Mouse (Mus musculus): ENCODE measurements at regions not wholly inside any gene's neighbourhood (a gene's known extent, or its start where the extent isn't known, plus 50 kb on each side); places are given as distances from the start of the nearest gene placed in this dataset.

GRCm38 (mm10) chr3:143078310-143078709, 196.5 kb upstream of the Pkn2 start:
- DNase-seq (ENCODE audit: low read depth, low spot score): no peak

DNA sequence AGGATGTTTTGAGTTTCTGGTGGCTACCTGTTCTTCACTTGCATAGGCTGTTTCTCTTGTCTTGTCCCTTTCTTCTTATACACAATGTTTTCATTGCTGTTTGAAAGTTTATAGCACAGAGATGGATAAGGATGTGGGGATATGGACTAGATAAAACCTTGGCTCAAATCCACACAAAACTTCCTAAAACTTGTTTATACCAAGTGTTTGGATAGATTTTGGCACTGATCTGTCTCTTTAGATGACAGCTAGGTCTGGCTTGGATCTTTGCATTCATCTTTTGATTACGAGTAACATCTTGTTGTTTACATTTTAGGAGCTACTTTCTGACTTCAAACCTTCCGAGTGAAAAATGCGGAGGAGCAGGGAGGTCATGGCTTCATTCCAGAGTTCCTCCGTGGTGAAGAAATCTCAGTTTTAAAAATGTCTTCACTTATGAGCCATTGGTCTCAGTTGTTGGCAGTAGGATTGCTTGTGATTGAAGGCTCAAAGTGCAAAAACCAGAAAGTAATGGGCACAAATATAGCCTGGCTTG, 190.1 kb upstream of the Pkn2 start:
- no peak for DNase-seq (ENCODE audit: low read depth, low spot score)

GRCm38 (mm10) chr3:143054858-143055257, 173.1 kb upstream of the Pkn2 start:
- no peak for DNase-seq (ENCODE audit: low read depth, low spot score)

DNA sequence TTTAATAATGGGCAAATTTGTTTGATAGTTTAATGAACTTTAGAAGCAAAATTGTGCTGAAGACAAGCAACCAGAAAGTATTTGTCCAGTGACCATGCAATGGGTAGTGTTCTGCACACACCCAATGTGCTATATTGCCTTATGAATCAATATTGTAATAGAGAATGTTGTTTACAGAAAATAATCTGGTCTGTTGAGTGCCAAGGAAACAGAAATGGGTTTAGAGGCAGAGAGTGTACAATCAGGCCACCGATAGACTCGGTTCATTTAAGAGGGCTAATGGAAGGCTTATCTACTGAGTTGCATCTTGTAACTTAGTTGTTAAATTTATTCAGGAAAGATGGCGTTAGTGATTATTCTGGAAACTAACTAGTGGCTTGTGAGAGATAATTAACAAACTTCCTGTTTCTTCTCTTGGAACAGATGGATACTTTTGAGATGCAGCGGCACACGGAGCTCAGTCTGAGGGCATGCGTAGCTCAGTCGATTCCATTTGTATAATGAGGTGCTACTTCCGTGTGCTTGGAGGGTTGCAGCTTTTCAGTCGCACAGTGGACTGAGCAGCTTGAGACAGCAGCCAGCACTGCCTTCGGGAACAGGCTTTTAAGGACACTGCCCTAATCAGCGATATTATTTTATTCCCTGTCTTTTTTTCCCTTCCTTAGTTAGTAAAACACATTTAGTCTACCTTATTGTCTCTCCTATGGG, 171.6 kb upstream of the Pkn2 start:
- peak; percentile 18 for DNase-seq (ENCODE audit: low read depth, low spot score)

- DNase-seq (ENCODE audit: low read depth, low spot score): no peak
These were observed 158.9 kb upstream of the Pkn2 start for GRCm38 (mm10) chr3:143040666-143041065.

- no peak for DNase-seq (ENCODE audit: low read depth, low spot score)
These were observed 154.3 kb upstream of the Pkn2 start for GRCm38 (mm10) chr3:143036108-143036507.

- no peak for DNase-seq (ENCODE audit: low read depth, low spot score)
These were observed 152.8 kb upstream of the Pkn2 start for GRCm38 (mm10) chr3:143034588-143034987.

- no peak for DNase-seq (ENCODE audit: low read depth, low spot score)
These were observed 140.7 kb upstream of the Pkn2 start for GRCm38 (mm10) chr3:143022486-143022885.

- DNase-seq (ENCODE audit: low read depth, low spot score): no peak
These were observed 139.5 kb upstream of the Pkn2 start for GRCm38 (mm10) chr3:143021159-143021871.

GRCm38 (mm10) chr3:143017480-143017879, 135.7 kb upstream of the Pkn2 start:
- no peak for DNase-seq (ENCODE audit: low read depth, low spot score)

DNA sequence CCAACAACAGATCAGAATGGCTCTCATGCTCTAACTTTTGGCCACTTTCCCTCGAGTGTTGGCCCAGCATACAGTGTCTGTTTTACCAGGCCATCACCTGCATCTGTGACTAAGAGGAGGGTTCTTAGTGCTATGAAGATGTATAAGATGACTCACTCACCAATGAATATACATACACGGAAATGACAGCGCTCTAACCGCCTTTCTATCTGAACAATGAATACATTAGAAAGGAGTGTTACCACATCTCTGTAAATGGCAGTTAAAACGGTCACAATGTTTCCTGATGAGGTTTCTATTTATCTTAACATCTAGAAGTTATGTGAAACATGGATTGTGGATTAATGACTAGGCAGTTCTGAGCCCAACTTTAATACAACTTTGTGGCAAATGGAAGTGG, 135.0 kb upstream of the Pkn2 start:
- DNase-seq (ENCODE audit: low read depth, low spot score): peak; percentile 8

DNA sequence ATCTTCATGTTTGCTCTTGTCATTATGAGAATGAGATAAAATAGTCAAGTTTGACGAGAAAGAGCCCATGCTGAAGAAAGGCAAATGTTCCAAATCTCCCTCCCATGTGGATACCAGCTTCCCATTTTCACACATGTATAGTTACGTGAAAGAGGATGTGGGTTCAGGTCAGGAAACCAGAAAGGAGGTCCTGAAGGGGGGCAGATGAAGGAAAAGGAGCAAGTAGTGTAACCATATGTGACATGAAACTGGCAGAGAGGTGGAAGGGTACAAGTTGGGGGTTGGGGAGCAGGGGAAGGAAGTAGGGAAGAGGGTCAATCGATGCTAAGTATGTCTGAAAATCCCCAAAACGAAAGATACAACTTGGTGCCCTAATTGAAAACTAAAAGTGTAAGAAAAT, 132.6 kb upstream of the Pkn2 start:
- no peak for DNase-seq (ENCODE audit: low read depth, low spot score)

GRCm38 (mm10) chr3:143007047-143007446, 125.2 kb upstream of the Pkn2 start:
- DNase-seq (ENCODE audit: low read depth, low spot score): no peak

DNA sequence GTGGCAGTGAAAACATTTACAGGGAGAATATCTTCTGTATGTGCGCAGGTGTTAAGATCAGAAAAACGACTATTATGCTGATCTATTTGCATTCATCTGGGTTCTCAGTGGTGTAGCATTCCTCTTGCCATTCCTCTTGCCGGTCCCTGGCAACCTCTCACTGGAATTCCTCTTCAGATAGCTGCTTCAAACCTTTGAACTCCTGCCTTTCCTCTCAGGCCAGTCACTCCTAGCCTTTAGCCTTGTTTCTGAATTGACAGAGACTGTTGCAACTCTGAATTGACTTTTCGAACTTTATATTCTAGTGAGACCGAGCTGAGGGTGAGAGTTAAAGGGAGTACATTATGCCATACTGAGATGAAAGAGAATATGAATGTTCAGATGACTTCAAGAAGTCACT, 120.1 kb upstream of the Pkn2 start:
- no peak for DNase-seq (ENCODE audit: low read depth, low spot score)

GRCm38 (mm10) chr3:142995981-142996743, 114.4 kb upstream of the Pkn2 start:
- peak; percentile 14 for DNase-seq (ENCODE audit: low read depth, low spot score)

- no peak for DNase-seq (ENCODE audit: low read depth, low spot score)
These were observed 102.7 kb upstream of the Pkn2 start for GRCm38 (mm10) chr3:142984547-142984946.

- no peak for DNase-seq (ENCODE audit: low read depth, low spot score)
These were observed 99.4 kb upstream of the Pkn2 start for GRCm38 (mm10) chr3:142981221-142981620.

DNA sequence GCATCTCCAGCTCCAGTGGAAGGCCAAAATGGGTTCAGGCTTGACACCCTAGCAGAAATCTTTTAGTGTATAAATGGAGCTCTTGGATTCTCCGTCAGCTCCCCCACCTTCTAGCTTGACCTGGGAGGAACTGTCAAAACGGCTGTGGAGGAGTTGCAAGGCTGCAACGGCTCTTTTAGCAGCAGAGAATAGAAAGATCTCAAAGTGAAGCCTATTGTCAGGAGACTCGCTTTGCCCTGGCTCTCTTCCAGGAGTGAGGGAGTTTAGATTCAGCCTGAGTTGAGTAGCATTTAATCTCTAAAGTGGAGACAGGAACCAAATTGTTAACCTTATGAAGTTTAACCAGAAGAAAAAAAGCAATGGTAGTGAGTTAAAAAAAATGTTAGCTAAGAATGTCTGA, 97.4 kb upstream of the Pkn2 start:
- peak; percentile 66 for DNase-seq (ENCODE audit: low read depth, low spot score)

DNA sequence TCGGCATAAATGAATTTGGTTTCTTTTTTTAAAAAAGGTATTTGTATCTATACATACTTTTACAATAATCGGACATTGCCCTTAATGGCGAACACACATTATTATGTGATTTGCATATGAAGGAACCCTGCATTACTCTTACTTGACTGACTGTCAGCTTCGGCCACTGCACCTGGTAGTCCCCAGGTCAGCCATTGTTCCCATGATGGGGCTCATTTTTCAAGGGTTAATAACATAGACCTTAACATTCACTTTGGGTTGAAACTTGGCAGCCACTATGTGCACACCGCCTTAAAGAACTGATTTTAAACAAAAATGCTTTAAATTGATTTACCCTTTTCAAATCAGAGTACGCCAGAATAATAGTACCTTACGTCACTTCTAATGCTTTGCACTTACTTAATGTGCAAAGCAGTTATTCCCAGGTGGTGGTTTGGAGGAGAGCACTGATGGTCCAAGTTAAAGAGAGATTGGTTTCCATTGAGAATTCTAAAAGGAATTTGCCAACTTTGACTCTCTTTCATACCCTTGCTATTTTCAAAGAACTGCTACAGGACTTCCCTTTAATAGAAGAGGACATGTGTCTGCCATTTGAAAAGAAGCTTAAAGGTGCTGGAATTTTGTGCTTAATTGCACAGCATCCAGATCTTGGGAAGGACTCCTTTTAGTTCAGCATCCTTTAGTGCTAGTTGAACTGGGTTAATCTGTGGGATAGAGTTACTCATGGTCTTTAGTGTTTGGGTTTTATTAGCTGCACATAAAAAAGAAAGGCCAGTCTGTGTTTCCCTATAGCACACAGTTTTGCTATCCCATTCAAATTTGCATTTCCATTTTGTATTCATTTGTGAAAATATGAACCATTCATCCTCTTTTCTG, 95.0 kb upstream of the Pkn2 start:
- no peak for DNase-seq (ENCODE audit: low read depth, low spot score)

GRCm38 (mm10) chr3:142975606-142976005, 93.8 kb upstream of the Pkn2 start:
- DNase-seq (ENCODE audit: low read depth, low spot score): peak; percentile 7

DNA sequence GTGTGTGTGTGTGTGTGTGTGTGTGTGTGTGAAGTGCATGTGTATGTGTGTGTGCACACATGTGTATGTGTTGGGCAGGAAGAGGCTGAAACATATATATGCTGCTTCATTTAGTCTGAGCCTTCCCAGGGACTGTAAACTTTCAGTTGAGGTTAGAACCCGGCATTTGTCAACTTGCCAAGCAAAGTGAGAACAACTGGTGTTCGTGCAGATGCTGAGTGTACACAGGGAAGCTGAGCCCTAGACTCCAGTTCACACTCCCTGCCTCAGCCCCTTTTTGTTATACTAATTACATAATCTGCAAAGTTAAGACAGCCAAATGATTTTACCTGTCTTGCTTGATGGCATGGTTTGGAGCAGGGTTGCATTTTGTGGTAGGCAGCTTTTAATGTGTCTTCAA, 87.7 kb upstream of the Pkn2 start:
- no peak for DNase-seq (ENCODE audit: low read depth, low spot score)
